Mouse (Mus musculus) MEL (cell line): ENCODE data around the gene Stk11. TPM values are rescaled to one million over a fixed set of nuclear protein-coding genes. Genes with fewer than 3 reads are reported as not detected.

ENCODE experiments used
- DNase-seq: peaks from one replicate; pipeline ENCODE4 v3.0.0; 2011; ENCODE audit warnings: low read depth, low spot score
- H3K27ac ChIP-seq: 2 replicates; pipeline ENCODE4 v1.5.1; 2012; ENCODE audit warnings: low read depth, mild to moderate bottlenecking, control low read depth, low read length, moderate library complexity; ENCODE audit not compliant: control insufficient read depth
- H3K27me3 ChIP-seq, 2 experiments: fragments of 150-350 bp in 1 of 2; sonication (generic) in 1 of 2; 2 replicates each; pipeline ENCODE4 v1.6.1; 2012; ENCODE audit warnings: low read length in 2 of 2, mild to moderate bottlenecking in 2 of 2, improper control_type of control experiment in 1 of 2, moderate library complexity in 1 of 2; ENCODE audit not compliant: insufficient read depth in 2 of 2, control insufficient read depth in 1 of 2
- H3K36me3 ChIP-seq, 2 experiments: 2 replicates each; pipeline ENCODE4 v1.6.1; 2012 to 2014; ENCODE audit warnings: low read length in 2 of 2, improper control_type of control experiment in 1 of 2, inconsistent platforms in 1 of 2, mild to moderate bottlenecking in 1 of 2; ENCODE audit not compliant: insufficient read depth in 2 of 2, control insufficient read depth in 1 of 2
- H3K4me1 ChIP-seq, 2 experiments: fragments of 150-350 bp in 1 of 2; sonication (generic) in 1 of 2; 2 replicates each; pipeline ENCODE4 v1.6.1; 2012; ENCODE audit warnings: low read length in 2 of 2, improper control_type of control experiment in 1 of 2, mild to moderate bottlenecking in 1 of 2; ENCODE audit not compliant: insufficient read depth in 2 of 2, control insufficient read depth in 1 of 2
- H3K4me3 ChIP-seq, 2 experiments: fragments of 150-350 bp in 1 of 2; sonication (generic) in 1 of 2; 2 replicates each; pipeline ENCODE4 v1.5.1; 2012; ENCODE audit warnings: low read depth in 2 of 2, low read length in 2 of 2, mild to moderate bottlenecking in 2 of 2, moderate library complexity in 2 of 2, control low read depth in 1 of 2, improper control_type of control experiment in 1 of 2; ENCODE audit not compliant: control insufficient read depth in 1 of 2, insufficient read depth in 1 of 2
- H3K79me2 ChIP-seq: 2 replicates; pipeline ENCODE4 v1.6.1; 2012; ENCODE audit warnings: mild to moderate bottlenecking, low read length, moderate library complexity; ENCODE audit not compliant: control insufficient read depth, poor library complexity, insufficient read depth
- H3K9ac ChIP-seq: 2 replicates; pipeline ENCODE4 v1.6.1; 2012; ENCODE audit warnings: low read depth, mild to moderate bottlenecking, control low read depth, low read length, moderate library complexity; ENCODE audit not compliant: control insufficient read depth, poor library complexity, severe bottlenecking
- H3K9me3 ChIP-seq: fragments of 150-350 bp; sonication (generic); replicated peaks from 2 replicates; pipeline ENCODE4 v1.6.1; 2012; ENCODE audit warnings: mild to moderate bottlenecking, low read length, improper control_type of control experiment, moderate library complexity; ENCODE audit not compliant: insufficient read depth
- EP300 ChIP-seq, 2 experiments: IDR thresholded peaks; 2 replicates each; pipeline ENCODE4 v1.6.1; 2011; ENCODE audit warnings: improper control_type of control experiment in 2 of 2, low read length in 2 of 2, low read depth in 1 of 2, mild to moderate bottlenecking in 1 of 2
- ETS1 ChIP-seq: IDR thresholded peaks from 2 replicates; pipeline ENCODE4 v1.6.1; 2012; ENCODE audit warnings: low read depth, mild to moderate bottlenecking, inconsistent platforms, low read length, improper control_type of control experiment, moderate library complexity
- MAX ChIP-seq: IDR thresholded peaks from 2 replicates; pipeline ENCODE4 v1.6.1; 2011; ENCODE audit warnings: low read length, improper control_type of control experiment
- polyA plus RNA-seq, 2 experiments: library from polyadenylated mRNA; stranded (reverse) in 1 of 2; unstranded in 1 of 2; fragments of >175 nt in 1 of 2; fragments of >200 nt in 1 of 2; gene quantifications; 2 replicates each; pipeline versions ENCODE4 v1.2.1 to v1.2.4; 2012; ENCODE audit warnings: low replicate concordance in 2 of 2, low read depth in 1 of 2; ENCODE audit not compliant: insufficient read length in 2 of 2, insufficient read depth in 1 of 2, missing spikeins in 1 of 2
- total RNA-seq: library from RNA; depleted of rRNA; stranded (reverse); fragments of 300-350 nt; gene quantifications from 2 replicates; pipeline ENCODE4 v1.2.3, GENCODE M21; 2012; rRNA removed

The Stk11 gene
- total and polyA plus RNA-seq, 3 experiments: 108 to 188 TPM; not detected in 1

DNA sequence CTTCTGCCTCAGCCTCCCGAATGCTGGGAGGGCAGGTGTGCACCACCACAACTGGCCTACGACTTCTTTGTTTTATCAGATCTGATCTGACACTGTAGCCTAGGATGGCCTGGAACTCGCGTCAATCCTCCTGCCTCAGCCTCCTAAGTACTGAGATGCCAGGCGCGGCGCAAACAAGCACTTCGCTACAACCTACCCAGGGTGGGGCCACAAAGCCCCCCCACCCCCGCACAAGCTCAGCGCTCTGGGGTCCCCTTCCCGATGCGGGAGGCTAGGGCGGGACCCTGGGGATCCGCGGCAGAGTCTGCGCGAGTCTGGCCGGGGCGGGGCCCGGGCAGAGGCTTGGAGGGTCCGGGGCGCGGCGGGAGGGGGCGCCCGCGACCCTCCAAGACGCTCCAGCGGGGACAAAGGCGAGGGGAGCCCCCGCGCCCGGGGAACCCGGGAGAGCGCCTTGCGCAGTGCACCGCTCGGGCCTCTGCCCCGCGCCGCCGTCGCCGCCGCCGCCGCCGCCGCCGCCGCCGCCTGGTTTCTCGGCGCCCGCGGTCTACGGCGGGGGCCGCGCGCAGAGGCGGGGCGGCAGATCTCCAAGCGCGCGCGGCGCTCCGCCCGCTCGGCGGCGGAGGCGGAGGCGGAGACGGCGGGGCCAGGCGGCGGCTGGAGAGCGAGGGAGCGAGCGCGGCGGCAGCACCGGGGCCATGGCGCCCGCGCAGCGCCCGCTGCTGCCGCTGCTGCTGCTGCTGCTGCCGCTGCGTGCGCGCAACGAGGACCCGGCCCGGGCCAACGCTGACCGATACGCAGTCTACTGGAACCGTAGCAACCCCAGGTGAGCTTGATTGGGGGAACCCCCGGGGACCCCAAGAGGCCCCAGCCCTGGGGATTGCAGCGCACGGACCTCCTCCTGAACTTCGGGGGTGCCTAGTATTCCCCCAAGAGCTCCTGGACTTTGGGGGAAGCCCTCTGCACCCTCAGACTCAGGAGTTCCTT is 63.8 kb downstream of the Stk11 start, which contains the start of gene Efna2:
TSS of gene Efna2 (plus strand) at position 415 of the 984 bp plus-strand sequence.
- H3K4me3 ChIP-seq: peak within 1 kb of the TSS in 1 of 2 experiments; percentile 35; a peak in 2 of 4 replicates

More for the DNA sequence above, 63.8 kb downstream of the Stk11 start, which contains the start of gene Efna2:
- Histone ChIP-seq H3K9me3 (no peaks in the 10 kb centered on the region), H3K79me2 (no peaks in the 10 kb centered on the region), H3K9ac (peak within 1 kb of the TSS; percentile 53), H3K27ac (no peak within 1 kb of the TSS), H3K27me3 (peaks cover 9 to 12% of the 10 kb centered on the region in 2 experiments), H3K36me3 (no peaks in the 10 kb centered on the region), H3K4me1 (no peaks in the 10 kb centered on the region)
- no peak for TF ChIP-seq ETS1
- no peak for TF ChIP-seq MAX
- no peak for TF ChIP-seq EP300 (IDR thresholded peaks at IDR 0.05; ENCODE audit: low read depth in 1 of 2, low read length in 2 of 2)
- DNase-seq: no peak

Other genes with a start within 250 kb of the Stk11 start
Only the 30 nearest of the 35 such genes appear.
- not detected in 2 replicates for gene Cfd, start 224.9 kb upstream of the Stk11 start, total RNA-seq
- under 1 TPM in 1 of 2 experiments, not detected in 1; 0.21 TPM for gene Cfd, start 224.9 kb upstream of the Stk11 start, polyA plus RNA-seq
- 16.6 and 17.3 TPM in 2 replicates for gene Med16, start 206.9 kb upstream of the Stk11 start, total RNA-seq
- 10 to 100 TPM in 1 of 2 experiments, not detected in 1; 41.2 TPM for gene Med16, start 206.9 kb upstream of the Stk11 start, polyA plus RNA-seq
- gene Gm26602, start 204.9 kb upstream of the Stk11 start, total RNA-seq: 5.2 and 10.2 TPM in 2 replicates
- gene Gm26602, start 204.9 kb upstream of the Stk11 start, polyA plus RNA-seq: 1 to 10 TPM in 1 of 2 experiments, not detected in 1; 4.5 TPM
- gene Kiss1r, start 198.8 kb upstream of the Stk11 start, total RNA-seq: 9.1 and 10.8 TPM in 2 replicates
- 10 to 100 TPM in 1 of 2 experiments, not detected in 1; 23.5 TPM for gene Kiss1r, start 198.8 kb upstream of the Stk11 start, polyA plus RNA-seq
- 22.7 and 29.1 TPM in 2 replicates for gene R3hdm4, start 194.6 kb upstream of the Stk11 start, total RNA-seq
- 100 to 1,000 TPM in 1 of 2 experiments, not detected in 1; 105 TPM for gene R3hdm4, start 194.6 kb upstream of the Stk11 start, polyA plus RNA-seq
- gene Arid3a, start 188.8 kb upstream of the Stk11 start, total RNA-seq: 11.8 and 12.5 TPM in 2 replicates
- 10 to 100 TPM in 1 of 2 experiments, not detected in 1; 17.2 TPM for gene Arid3a, start 188.8 kb upstream of the Stk11 start, polyA plus RNA-seq
- 94.5 and 107 TPM in 2 replicates for gene Wdr18, start 155.7 kb upstream of the Stk11 start, total RNA-seq
- 10 to 100 TPM in 1 of 2 experiments, not detected in 1; 89.5 TPM for gene Wdr18, start 155.7 kb upstream of the Stk11 start, polyA plus RNA-seq
- 0.16 and 0.42 TPM in 2 replicates for gene Grin3b, start 145.1 kb upstream of the Stk11 start, total RNA-seq
- 1 to 10 TPM in 1 of 2 experiments, not detected in 1; 1.1 TPM for gene Grin3b, start 145.1 kb upstream of the Stk11 start, polyA plus RNA-seq
- 58.2 and 62.0 TPM in 2 replicates for gene Tmem259, start 131.5 kb upstream of the Stk11 start, total RNA-seq
- 100 to 1,000 TPM in 1 of 2 experiments, not detected in 1; 150 TPM for gene Tmem259, start 131.5 kb upstream of the Stk11 start, polyA plus RNA-seq
- 8.7 and 9.1 TPM in 2 replicates for gene Cnn2, start 127.2 kb upstream of the Stk11 start, total RNA-seq
- gene Cnn2, start 127.2 kb upstream of the Stk11 start, polyA plus RNA-seq: 10 to 100 TPM in 1 of 2 experiments, not detected in 1; 25.3 TPM
- 7.4 and 7.7 TPM in 2 replicates for gene Abca7, start 119.3 kb upstream of the Stk11 start, total RNA-seq
- 10 to 100 TPM in 1 of 2 experiments, not detected in 1; 16.8 TPM for gene Abca7, start 119.3 kb upstream of the Stk11 start, polyA plus RNA-seq
- gene Arhgap45, start 99.2 kb upstream of the Stk11 start, total RNA-seq: 25.2 and 26.2 TPM in 2 replicates
- gene Arhgap45, start 99.2 kb upstream of the Stk11 start, polyA plus RNA-seq: 10 to 100 TPM in 1 of 2 experiments, not detected in 1; 53.6 TPM
- 156 and 169 TPM in 2 replicates for gene Polr2e, start 76.0 kb upstream of the Stk11 start, total RNA-seq
- 100 to 1,000 TPM; 258 to 279 TPM for gene Polr2e, start 76.0 kb upstream of the Stk11 start, polyA plus RNA-seq
- 422 and 508 TPM in 2 replicates for gene Gpx4, start 68.6 kb upstream of the Stk11 start, total RNA-seq
- gene Gpx4, start 68.6 kb upstream of the Stk11 start, polyA plus RNA-seq: 100 to 1,000 TPM in 1 of 2 experiments, not detected in 1; 536 TPM
- gene Sbno2, start 10.2 kb upstream of the Stk11 start, total RNA-seq: 14.6 and 15.8 TPM in 2 replicates
- 10 to 100 TPM in 1 of 2 experiments, not detected in 1; 29.0 TPM for gene Sbno2, start 10.2 kb upstream of the Stk11 start, polyA plus RNA-seq
- 308 and 324 TPM in 2 replicates for gene Atp5d, start 22.8 kb downstream of the Stk11 start, total RNA-seq
- 100 to 1,000 TPM; 300 to 657 TPM for gene Atp5d, start 22.8 kb downstream of the Stk11 start, polyA plus RNA-seq
- gene Cbarp, start 25.0 kb downstream of the Stk11 start, total RNA-seq: 4.8 and 6.8 TPM in 2 replicates
- 10 to 100 TPM in 1 of 2 experiments, not detected in 1; 19.3 TPM for gene Cbarp, start 25.0 kb downstream of the Stk11 start, polyA plus RNA-seq
- gene Midn, start 32.5 kb downstream of the Stk11 start, total RNA-seq: 8.1 and 8.3 TPM in 2 replicates
- 10 to 100 TPM in 1 of 2 experiments, not detected in 1; 26.7 TPM for gene Midn, start 32.5 kb downstream of the Stk11 start, polyA plus RNA-seq
- gene Cirbp, start 50.2 kb downstream of the Stk11 start, total RNA-seq: 21.2 and 27.2 TPM in 2 replicates
- gene Cirbp, start 50.2 kb downstream of the Stk11 start, polyA plus RNA-seq: 10 to 100 TPM in 1 of 2 experiments, not detected in 1; 56.6 TPM
- 16.9 and 17.7 TPM in 2 replicates for gene 1600002K03Rik, start 57.1 kb downstream of the Stk11 start, total RNA-seq
- 10 to 100 TPM in 1 of 2 experiments, not detected in 1; 11.4 TPM for gene 1600002K03Rik, start 57.1 kb downstream of the Stk11 start, polyA plus RNA-seq
- gene Efna2, start 63.7 kb downstream of the Stk11 start, total RNA-seq: 0.12 TPM in 1 of 2 replicates, not detected in the other
- 1 to 10 TPM in 1 of 2 experiments, not detected in 1; 2.8 TPM for gene Efna2, start 63.7 kb downstream of the Stk11 start, polyA plus RNA-seq
- gene Mum1, start 110.6 kb downstream of the Stk11 start, total RNA-seq: 34.8 and 35.3 TPM in 2 replicates
- 10 to 100 TPM; 34.0 to 55.2 TPM for gene Mum1, start 110.6 kb downstream of the Stk11 start, polyA plus RNA-seq
- gene Ndufs7, start 133.3 kb downstream of the Stk11 start, total RNA-seq: 341 and 377 TPM in 2 replicates
- gene Ndufs7, start 133.3 kb downstream of the Stk11 start, polyA plus RNA-seq: 100 to 1,000 TPM in 1 of 2 experiments, not detected in 1; 458 TPM
- gene Gamt, start 145.2 kb downstream of the Stk11 start, total RNA-seq: 4.1 and 6.0 TPM in 2 replicates
- gene Gamt, start 145.2 kb downstream of the Stk11 start, polyA plus RNA-seq: 1 to 10 TPM in 1 of 2 experiments, not detected in 1; 8.4 TPM
- 159 and 166 TPM in 2 replicates for gene Dazap1, start 145.7 kb downstream of the Stk11 start, total RNA-seq
- gene Dazap1, start 145.7 kb downstream of the Stk11 start, polyA plus RNA-seq: 100 to 1,000 TPM in 1 of 2 experiments, not detected in 1; 236 TPM
- 3,963 and 4,320 TPM in 2 replicates for gene Rps15, start 176.7 kb downstream of the Stk11 start, total RNA-seq
- 1,000 to 10,000 TPM; 1,331 to 3,905 TPM for gene Rps15, start 176.7 kb downstream of the Stk11 start, polyA plus RNA-seq
- 0.39 and 0.58 TPM in 2 replicates for gene Apc2, start 180.2 kb downstream of the Stk11 start, total RNA-seq
- gene Apc2, start 180.2 kb downstream of the Stk11 start, polyA plus RNA-seq: 1 to 10 TPM in 1 of 2 experiments, not detected in 1; 1.2 TPM
- 68.9 and 81.5 TPM in 2 replicates for gene 2310011J03Rik, start 204.7 kb downstream of the Stk11 start, total RNA-seq
- gene 2310011J03Rik, start 204.7 kb downstream of the Stk11 start, polyA plus RNA-seq: 10 to 100 TPM in 1 of 2 experiments, not detected in 1; 65.7 TPM
- 6.1 and 6.5 TPM in 2 replicates for gene Pcsk4, start 213.7 kb downstream of the Stk11 start, total RNA-seq
- 10 to 100 TPM in 1 of 2 experiments, not detected in 1; 23.1 TPM for gene Pcsk4, start 213.7 kb downstream of the Stk11 start, polyA plus RNA-seq
- 3.1 and 3.2 TPM in 2 replicates for gene Reep6, start 214.2 kb downstream of the Stk11 start, total RNA-seq
- gene Reep6, start 214.2 kb downstream of the Stk11 start, polyA plus RNA-seq: 10 to 100 TPM in 1 of 2 experiments, not detected in 1; 27.9 TPM